Comparison of ENCODE assay signal across 8 mouse cellular contexts in genomic region chr3:87909874-87910273, GRCm38 (mm10). TPM values are rescaled to one million over a fixed set of nuclear protein-coding genes. Genes with fewer than 3 reads are reported as not detected.
DNase-seq lines count a peak whose midpoint lies in the region; ATAC-seq and TF ChIP-seq lines count a peak whose summit lies in the region.

No protein-coding gene starts in this region.

- peaks cover 27% of the 10 kb centered on the region for H3K36me3 ChIP-seq in heart, embryonic 10.5 days
- peaks cover 73% of the 10 kb centered on the region for H3K36me3 ChIP-seq in G1E (replicated peaks)
- peaks cover 15% of the 10 kb centered on the region for H3K36me3 ChIP-seq in heart, embryonic 16.5 days (ENCODE audit: control insufficient read depth, insufficient read depth)
- H3K36me3 ChIP-seq in lung, embryonic 14.5 days (ENCODE audit: insufficient read depth), result peaks cover 28% of the 10 kb centered on the region

- no peaks in the 10 kb centered on the region for H3K27me3 ChIP-seq in heart, embryonic 10.5 days (ENCODE audit: insufficient read depth, poor library complexity, severe bottlenecking)
- no peaks in the 10 kb centered on the region for H3K27me3 ChIP-seq in G1E (ENCODE audit: insufficient read depth, low read length)
- no peaks in the 10 kb centered on the region for H3K27me3 ChIP-seq in heart, embryonic 16.5 days (ENCODE audit: control insufficient read depth, insufficient read depth, low read length)
- no peaks in the 10 kb centered on the region for H3K27me3 ChIP-seq in lung, embryonic 14.5 days (ENCODE audit: insufficient read depth, low read length)

- TF ChIP-seq CTCF in G1E (IDR thresholded peaks at IDR 0.05; ENCODE audit: low read depth, low read length), result no peak
- no peak for TF ChIP-seq CTCF in lung, embryonic 14.5 days (IDR thresholded peaks at IDR 0.05; ENCODE audit: low read depth)

- no peak for DNase-seq in heart, embryonic 10.5 days (ENCODE audit: low spot score)
- no peak for DNase-seq in heart, postnatal 4 days
- DNase-seq in G1E (ENCODE audit: low spot score), result no peak
- peak; percentile 34 for DNase-seq in lung, embryonic 14.5 days
- DNase-seq in gastrocnemius, postnatal 25 days, result no peak
- DNase-seq in urinary bladder, postnatal 36 days (ENCODE audit: low spot score in 2 of 2), result no peak

- H3K9ac ChIP-seq in heart, embryonic 16.5 days (ENCODE audit: low read length), result peak overlapping the region; percentile 65
- peak overlapping the region; percentile 40 for H3K9ac ChIP-seq in lung, embryonic 14.5 days

- no peaks in the 10 kb centered on the region for H3K9me3 ChIP-seq in heart, embryonic 10.5 days
- H3K9me3 ChIP-seq in G1E (replicated peaks), result no peaks in the 10 kb centered on the region
- H3K9me3 ChIP-seq in heart, embryonic 16.5 days (replicated peaks; ENCODE audit: control insufficient read depth, low read length), result no peaks in the 10 kb centered on the region
- H3K9me3 ChIP-seq in lung, embryonic 14.5 days (ENCODE audit: low read depth, low read length), result no peaks in the 10 kb centered on the region

- peak overlapping the region; percentile 89 for H3K4me3 ChIP-seq in heart, embryonic 10.5 days
- peak overlapping the region; percentile 99 for H3K4me3 ChIP-seq in G1E (ENCODE audit: low read depth, low read length)
- peak overlapping the region; percentile 54 for H3K4me3 ChIP-seq in heart, embryonic 16.5 days (ENCODE audit: low read length)
- peak overlapping the region; percentile 35 for H3K4me3 ChIP-seq in lung, embryonic 14.5 days (ENCODE audit: low read depth, low read length)

- peaks cover 43% of the 10 kb centered on the region for H3K4me1 ChIP-seq in heart, embryonic 10.5 days
- peaks cover 77% of the 10 kb centered on the region for H3K4me1 ChIP-seq in G1E (ENCODE audit: insufficient read depth, low read depth, low read length)
- H3K4me1 ChIP-seq in heart, embryonic 16.5 days (ENCODE audit: control insufficient read depth, insufficient read depth, low read length), result peaks cover 32% of the 10 kb centered on the region
- peaks cover 37% of the 10 kb centered on the region for H3K4me1 ChIP-seq in lung, embryonic 14.5 days (ENCODE audit: insufficient read depth)

- H3K27ac ChIP-seq in heart, embryonic 10.5 days, result peak overlapping the region; percentile 99
- H3K27ac ChIP-seq in heart, embryonic 16.5 days (ENCODE audit: low read length), result peak overlapping the region; percentile 86
- peak overlapping the region; percentile 67 for H3K27ac ChIP-seq in lung, embryonic 14.5 days (ENCODE audit: low read depth)

- ATAC-seq in G1E (ENCODE audit: extremely low read depth, insufficient number of reproducible peaks, low FRiP score, poor library complexity, severe bottlenecking), result no peak
- ATAC-seq in heart, embryonic 16.5 days (replicated peaks; ENCODE audit: extremely low read depth, insufficient read depth, low FRiP score), result no peak
- no peak for ATAC-seq in lung, embryonic 14.5 days (ENCODE audit: insufficient read depth)
- no peak for ATAC-seq in megakaryocyte progenitor cell, adult 5-6 weeks (replicated peaks; ENCODE audit: poor library complexity)

- H3K4me2 ChIP-seq in heart, embryonic 16.5 days (ENCODE audit: low read depth, low read length), result peak overlapping the region; percentile 73
- H3K4me2 ChIP-seq in lung, embryonic 14.5 days, result peak overlapping the region; percentile 99

- 10% methylated on average over 4 of the region's 4 CpGs for whole genome bisulfite sequencing in heart, embryonic 10.5 days
- WGBS in heart, embryonic 16.5 days, result 24% methylated on average over 4 of the region's 4 CpGs
- WGBS in lung, embryonic 14.5 days, result 4% methylated on average over 4 of the region's 4 CpGs

RNA-seq across cellular contexts. Expression of gene Hdgf, which starts 3.8 kb away (rescaled TPM):
- polyA plus RNA-seq in heart, embryonic 10.5 days (2016; fragmentation: Nextera tagmentation; extraction: Ambion mirVana), result 182 and 248 TPM in 2 replicates
- 100 to 1,000 TPM; 146 to 151 TPM for total RNA-seq in heart, postnatal 4 days (2021)
- 722 and 799 TPM in 2 replicates for total RNA-seq in G1E (2014; fragmentation: Nextera tagmentation)
- total RNA-seq in G1E (2017), result 506 and 578 TPM in 2 replicates
- polyA plus RNA-seq in G1E (2012), result 1,810 and 2,017 TPM in 2 replicates
- 74.3 and 134 TPM in 2 replicates for polyA plus RNA-seq in heart, embryonic 16.5 days (2015; fragmentation: Nextera tagmentation; extraction: Ambion mirVana)
- 287 and 288 TPM in 2 replicates for polyA plus RNA-seq in lung, embryonic 14.5 days (2014; fragmentation: Nextera tagmentation; extraction: Ambion mirVana)
- total RNA-seq in megakaryocyte progenitor cell, adult 5-6 weeks (2015), result 281 and 308 TPM in 2 replicates
- 348 and 456 TPM in 2 replicates for total RNA-seq in megakaryocyte progenitor cell, adult 5-6 weeks (2017)
- 100 to 1,000 TPM; 167 to 171 TPM for total RNA-seq in gastrocnemius, postnatal 25 days (2021)

RNA-seq across cellular contexts. Expression of gene Mrpl24, which starts 9.4 kb away (rescaled TPM):
- polyA plus RNA-seq in heart, embryonic 10.5 days (2016; fragmentation: Nextera tagmentation; extraction: Ambion mirVana), result 64.2 and 71.3 TPM in 2 replicates
- total RNA-seq in heart, postnatal 4 days (2021), result 10 to 100 TPM; 68.2 to 68.9 TPM
- total RNA-seq in G1E (2014; fragmentation: Nextera tagmentation) (289 and 317 TPM in 2 replicates), G1E (2017) (183 and 204 TPM in 2 replicates)
- polyA plus RNA-seq in G1E (2012), result 21.2 and 24.9 TPM in 2 replicates
- 66.1 and 68.4 TPM in 2 replicates for polyA plus RNA-seq in heart, embryonic 16.5 days (2015; fragmentation: Nextera tagmentation; extraction: Ambion mirVana)
- 64.8 and 65.5 TPM in 2 replicates for polyA plus RNA-seq in lung, embryonic 14.5 days (2014; fragmentation: Nextera tagmentation; extraction: Ambion mirVana)
- 157 and 195 TPM in 2 replicates for total RNA-seq in megakaryocyte progenitor cell, adult 5-6 weeks (2015)
- total RNA-seq in megakaryocyte progenitor cell, adult 5-6 weeks (2017), result 119 and 137 TPM in 2 replicates
- 10 to 100 TPM; 43.9 to 44.7 TPM for total RNA-seq in gastrocnemius, postnatal 25 days (2021)

RNA-seq across cellular contexts. Expression of gene Isg20l2, which starts 20.2 kb away (rescaled TPM):
- 39.6 and 55.1 TPM in 2 replicates for polyA plus RNA-seq in heart, embryonic 10.5 days (2016; fragmentation: Nextera tagmentation; extraction: Ambion mirVana)
- total RNA-seq in heart, postnatal 4 days (2021), result 10 to 100 TPM; 20.1 to 21.2 TPM
- total RNA-seq in G1E (2014; fragmentation: Nextera tagmentation), result 67.3 and 70.8 TPM in 2 replicates
- total RNA-seq in G1E (2017), result 54.1 and 54.9 TPM in 2 replicates
- 15.8 and 18.3 TPM in 2 replicates for polyA plus RNA-seq in G1E (2012)
- polyA plus RNA-seq in heart, embryonic 16.5 days (2015; fragmentation: Nextera tagmentation; extraction: Ambion mirVana), result 29.2 and 29.4 TPM in 2 replicates
- 44.0 and 50.5 TPM in 2 replicates for polyA plus RNA-seq in lung, embryonic 14.5 days (2014; fragmentation: Nextera tagmentation; extraction: Ambion mirVana)
- 45.2 and 51.0 TPM in 2 replicates for total RNA-seq in megakaryocyte progenitor cell, adult 5-6 weeks (2015)
- total RNA-seq in megakaryocyte progenitor cell, adult 5-6 weeks (2017), result 41.1 and 51.0 TPM in 2 replicates
- total RNA-seq in gastrocnemius, postnatal 25 days (2021), result 1 to 10 TPM; 7.1 to 7.5 TPM

RNA-seq across cellular contexts. Expression of gene Rrnad1, which starts 20.6 kb away (rescaled TPM):
- polyA plus RNA-seq in heart, embryonic 10.5 days (2016; fragmentation: Nextera tagmentation; extraction: Ambion mirVana), result 16.8 and 21.0 TPM in 2 replicates
- total RNA-seq in heart, postnatal 4 days (2021), result 1 to 10 TPM; 7.7 to 8.9 TPM
- total RNA-seq in G1E (2014; fragmentation: Nextera tagmentation) (14.9 and 20.4 TPM in 2 replicates), G1E (2017) (19.2 and 24.8 TPM in 2 replicates)
- polyA plus RNA-seq in G1E (2012), result 28.7 and 38.2 TPM in 2 replicates
- 14.0 and 15.1 TPM in 2 replicates for polyA plus RNA-seq in heart, embryonic 16.5 days (2015; fragmentation: Nextera tagmentation; extraction: Ambion mirVana)
- polyA plus RNA-seq in lung, embryonic 14.5 days (2014; fragmentation: Nextera tagmentation; extraction: Ambion mirVana), result 16.4 and 19.6 TPM in 2 replicates
- total RNA-seq in megakaryocyte progenitor cell, adult 5-6 weeks (2015), result 10.3 and 11.1 TPM in 2 replicates
- 13.2 and 16.2 TPM in 2 replicates for total RNA-seq in megakaryocyte progenitor cell, adult 5-6 weeks (2017)
- total RNA-seq in gastrocnemius, postnatal 25 days (2021), result 1 to 10 TPM; 4.0 to 4.2 TPM

RNA-seq across cellular contexts. Expression of gene Prcc, which starts 24.5 kb away (rescaled TPM):
- 11.8 and 13.6 TPM in 2 replicates for polyA plus RNA-seq in heart, embryonic 10.5 days (2016; fragmentation: Nextera tagmentation; extraction: Ambion mirVana)
- total RNA-seq in heart, postnatal 4 days (2021), result 10 to 100 TPM; 56.2 to 56.9 TPM
- 41.3 and 44.7 TPM in 2 replicates for total RNA-seq in G1E (2014; fragmentation: Nextera tagmentation)
- total RNA-seq in G1E (2017), result 28.5 and 32.3 TPM in 2 replicates
- polyA plus RNA-seq in G1E (2012), result 75.9 and 99.7 TPM in 2 replicates
- 10.6 and 12.1 TPM in 2 replicates for polyA plus RNA-seq in heart, embryonic 16.5 days (2015; fragmentation: Nextera tagmentation; extraction: Ambion mirVana)
- polyA plus RNA-seq in lung, embryonic 14.5 days (2014; fragmentation: Nextera tagmentation; extraction: Ambion mirVana), result 13.4 and 14.2 TPM in 2 replicates
- 24.5 and 25.6 TPM in 2 replicates for total RNA-seq in megakaryocyte progenitor cell, adult 5-6 weeks (2015)
- 28.9 and 31.3 TPM in 2 replicates for total RNA-seq in megakaryocyte progenitor cell, adult 5-6 weeks (2017)
- 10 to 100 TPM; 39.9 to 45.5 TPM for total RNA-seq in gastrocnemius, postnatal 25 days (2021)

Comparison
In these comparisons a context has a peak if more than half of its experiments do, and no peak if none do; other contexts are left out.
1. H3K4me3 ChIP-seq: peak in every context shown above with its lines; median percentile 99 in G1E; 89 in heart, embryonic 10.5 days; 54 in heart, embryonic 16.5 days; 35 in lung, embryonic 14.5 days.